Mouse (Mus musculus) heart, adult 2 months (tissue): Measurements from ENCODE around the gene S100b.

Experiments used
- CTCF ChIP-seq: fragments of 200-600 bp; IDR thresholded peaks from 2 replicates; pipeline ENCODE4 v1.8.1; 2022; ENCODE audit warnings: antibody characterized with exemption, mild to moderate bottlenecking, moderate library complexity
- EP300 ChIP-seq: fragments of 200-500 bp; IDR thresholded peaks from 2 replicates; pipeline ENCODE4 v1.6.1; 2011; ENCODE audit warnings: low read depth, low read length, control low read depth; ENCODE audit not compliant: insufficient read depth
- POLR2A ChIP-seq: fragments of 200-500 bp; IDR thresholded peaks from 2 replicates; pipeline ENCODE4 v1.6.1; 2011; ENCODE audit warnings: mild to moderate bottlenecking, low read depth, low read length, control low read depth; ENCODE audit not compliant: insufficient read depth

GRCm38 (mm10) chr10:76207262-76207796 lies 46.3 kb upstream of the S100b start:
- TF ChIP-seq CTCF = no peak
- no peak for TF ChIP-seq POLR2A
- no peak for TF ChIP-seq EP300
